Mouse (Mus musculus): ENCODE results near the gene Got1.

- TF ChIP-seq EP300 (optimal IDR thresholded peaks at IDR 0.05) (no peak), CTCF (IDR thresholded peaks at IDR 0.05; ENCODE audit: low read depth) (no peak)
Measured at GRCm38 (mm10) chr19:43462141-43462540, 62.3 kb downstream of the Got1 start.

Measured in stomach, postnatal 0 days (tissue).